Mouse (Mus musculus) frontal cortex, postnatal 36 days (tissue): ENCODE measurements around the gene Cxcl13.

Experiments used
- DNase-seq, 2 experiments: peaks; one replicate each; pipeline ENCODE4 v3.0.0; 2022; ENCODE audit warnings: low spot score in 2 of 2

Cxcl13 gene

DNA sequence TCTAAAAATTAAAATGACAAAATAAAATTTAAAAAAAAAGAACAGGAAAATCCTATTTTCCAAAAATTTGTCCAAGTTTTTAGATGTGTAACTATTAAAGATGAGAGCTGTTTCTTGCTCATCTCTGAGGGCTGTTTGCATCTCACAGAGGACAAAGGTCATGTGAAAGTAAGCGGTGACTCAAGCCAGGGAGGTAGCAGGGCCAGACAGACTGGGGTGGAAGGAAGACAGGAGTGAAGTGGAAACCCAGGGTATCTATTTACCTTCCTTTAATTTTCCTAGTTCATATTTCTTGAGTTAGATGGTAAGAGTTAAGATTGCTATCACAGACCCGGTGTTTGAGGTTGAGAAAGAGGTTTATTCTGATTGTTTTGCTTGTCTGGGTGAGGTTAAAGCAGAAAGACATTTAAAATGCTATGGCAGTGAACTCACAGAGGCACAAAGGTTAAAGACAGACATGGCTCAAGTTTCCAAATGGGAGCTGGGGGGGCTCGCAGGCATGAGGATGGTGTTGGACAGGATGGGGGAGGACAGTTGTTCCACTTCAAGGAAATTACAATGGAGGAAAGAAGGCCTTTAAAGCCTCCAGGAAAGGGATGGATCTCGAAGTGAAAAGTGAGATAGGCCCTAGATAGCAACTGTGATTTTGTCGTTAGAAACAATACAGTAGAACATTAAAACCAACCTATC lies 27.2 kb downstream of the Cxcl13 start:
- DNase-seq, result no peak

DNA sequence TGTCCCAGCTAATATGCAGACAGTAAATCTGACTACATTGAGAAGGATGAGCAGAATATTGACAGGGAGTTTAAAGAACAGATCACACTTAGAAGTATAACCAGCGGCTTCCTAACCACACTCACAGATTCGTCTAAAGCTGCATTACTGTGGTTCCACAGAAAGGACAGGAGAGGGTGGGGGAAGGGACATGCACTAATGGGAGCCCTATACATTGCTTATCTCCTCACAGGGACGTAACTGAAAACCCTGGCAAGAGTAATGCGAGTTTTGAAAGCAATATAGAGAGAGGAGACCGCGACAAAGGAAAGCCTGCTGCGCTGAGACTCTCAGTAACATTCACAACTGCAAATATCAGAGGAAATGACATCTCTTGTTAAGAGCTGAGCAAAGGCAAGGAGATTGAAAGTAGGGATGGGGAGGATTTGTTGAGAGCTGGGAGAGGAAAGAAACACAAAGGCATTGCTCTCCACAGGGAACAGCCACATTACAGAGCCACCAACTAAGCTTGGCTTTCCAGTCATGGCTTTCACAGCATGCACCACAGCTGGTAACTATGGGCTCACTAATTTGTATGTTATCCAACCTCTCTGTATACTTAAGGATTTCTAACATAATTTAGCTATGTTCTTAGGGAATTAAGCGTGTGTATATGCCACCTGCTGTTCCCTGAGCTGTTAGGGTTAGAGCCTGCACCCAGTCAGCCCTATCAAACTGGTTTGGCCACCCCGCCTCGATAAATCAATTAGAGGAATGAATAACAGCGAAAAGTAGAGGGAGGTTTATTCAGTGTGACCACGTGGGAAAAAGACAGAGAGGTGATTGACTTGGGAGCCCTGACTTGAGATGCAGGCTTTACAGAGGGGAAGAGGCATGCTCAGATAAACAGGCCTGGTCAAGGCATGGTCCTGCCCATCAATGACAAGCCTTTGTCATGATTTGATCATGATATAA lies 34.9 kb downstream of the Cxcl13 start:
- no peak for DNase-seq

DNA sequence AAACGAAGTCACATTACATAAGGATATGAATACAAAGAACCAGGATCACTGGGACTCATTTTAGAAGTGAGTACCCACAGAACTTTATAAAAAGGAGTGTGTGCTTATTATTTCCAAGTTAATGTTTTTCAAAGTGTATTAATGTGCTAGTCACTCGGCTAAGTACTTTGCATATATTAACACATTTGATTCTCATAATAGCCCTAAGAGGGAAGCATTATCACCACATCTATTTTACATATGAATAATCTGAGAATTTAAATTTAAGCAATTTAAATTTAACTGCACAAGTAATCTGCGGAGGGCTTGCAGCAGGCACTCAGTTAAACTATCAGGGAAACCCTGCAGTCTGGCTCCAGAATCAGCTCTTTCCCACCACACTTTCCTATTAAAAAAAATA lies 40.5 kb downstream of the Cxcl13 start:
- no peak for DNase-seq

DNA sequence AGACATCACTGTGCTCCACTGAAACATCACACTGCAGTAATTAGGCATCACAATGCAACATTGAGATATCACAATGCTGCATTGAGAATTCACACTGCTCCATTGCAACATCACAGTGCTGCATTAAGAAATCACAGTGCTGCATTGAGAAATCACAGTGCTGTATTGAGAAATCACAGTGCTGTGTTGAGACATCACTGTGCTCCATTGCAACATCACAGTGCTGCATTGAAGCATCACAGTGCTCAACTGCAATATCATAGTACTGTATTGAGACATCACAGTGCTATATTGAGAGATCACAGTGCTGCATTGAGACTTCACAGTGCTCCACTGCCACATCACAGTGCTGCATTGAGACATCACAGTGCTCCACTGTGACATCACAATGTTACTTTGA lies 46.6 kb downstream of the Cxcl13 start:
- no peak for DNase-seq

DNA sequence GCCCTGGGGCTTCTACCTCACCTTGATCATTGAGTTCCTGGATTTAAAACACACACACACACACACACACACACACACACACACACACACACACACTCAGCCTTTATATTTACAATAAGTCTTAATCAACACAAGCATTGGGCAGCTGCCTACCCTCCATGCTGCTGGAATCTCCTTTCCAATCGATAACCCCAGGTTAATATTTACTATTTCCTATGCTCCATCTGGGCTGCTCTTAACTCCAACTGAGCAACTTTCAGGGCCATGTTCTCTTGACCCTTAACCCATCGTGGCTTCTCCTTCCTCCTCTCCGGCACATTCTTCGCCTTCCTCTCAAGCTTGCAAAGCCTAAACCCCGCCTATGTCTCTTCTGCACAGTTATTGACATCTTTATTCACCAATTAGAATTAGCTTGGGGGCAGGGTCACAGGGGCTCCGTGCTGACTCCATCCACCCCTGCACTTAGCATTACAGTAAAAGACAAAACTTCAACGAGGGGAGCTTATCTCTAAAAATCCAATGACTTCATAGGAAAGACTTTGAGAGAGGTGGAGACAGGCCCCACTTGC lies 51.6 kb downstream of the Cxcl13 start:
- DNase-seq, result no peak

DNA sequence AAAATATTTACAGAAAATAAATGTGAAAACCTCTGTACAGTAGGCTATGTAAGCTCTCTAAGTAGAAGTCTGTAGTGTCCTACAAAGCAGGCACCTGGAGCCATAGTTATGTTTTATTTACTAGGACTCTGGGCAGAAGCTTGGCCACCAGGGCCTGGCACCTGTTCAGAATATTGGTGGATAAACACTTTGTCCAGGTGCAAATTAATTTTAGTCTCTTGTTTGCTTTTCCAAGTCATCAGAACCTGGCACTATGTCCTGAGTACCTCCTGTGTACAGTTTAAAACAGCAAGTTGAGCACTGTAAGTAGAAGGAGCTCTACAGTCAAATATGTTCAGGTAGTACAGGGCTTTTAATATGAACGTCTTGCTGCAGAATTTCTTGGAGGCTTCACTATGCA lies 52.3 kb downstream of the Cxcl13 start:
- no peak for DNase-seq
